Mouse (Mus musculus): Measurements from ENCODE around the gene Cyth1.

DNA sequence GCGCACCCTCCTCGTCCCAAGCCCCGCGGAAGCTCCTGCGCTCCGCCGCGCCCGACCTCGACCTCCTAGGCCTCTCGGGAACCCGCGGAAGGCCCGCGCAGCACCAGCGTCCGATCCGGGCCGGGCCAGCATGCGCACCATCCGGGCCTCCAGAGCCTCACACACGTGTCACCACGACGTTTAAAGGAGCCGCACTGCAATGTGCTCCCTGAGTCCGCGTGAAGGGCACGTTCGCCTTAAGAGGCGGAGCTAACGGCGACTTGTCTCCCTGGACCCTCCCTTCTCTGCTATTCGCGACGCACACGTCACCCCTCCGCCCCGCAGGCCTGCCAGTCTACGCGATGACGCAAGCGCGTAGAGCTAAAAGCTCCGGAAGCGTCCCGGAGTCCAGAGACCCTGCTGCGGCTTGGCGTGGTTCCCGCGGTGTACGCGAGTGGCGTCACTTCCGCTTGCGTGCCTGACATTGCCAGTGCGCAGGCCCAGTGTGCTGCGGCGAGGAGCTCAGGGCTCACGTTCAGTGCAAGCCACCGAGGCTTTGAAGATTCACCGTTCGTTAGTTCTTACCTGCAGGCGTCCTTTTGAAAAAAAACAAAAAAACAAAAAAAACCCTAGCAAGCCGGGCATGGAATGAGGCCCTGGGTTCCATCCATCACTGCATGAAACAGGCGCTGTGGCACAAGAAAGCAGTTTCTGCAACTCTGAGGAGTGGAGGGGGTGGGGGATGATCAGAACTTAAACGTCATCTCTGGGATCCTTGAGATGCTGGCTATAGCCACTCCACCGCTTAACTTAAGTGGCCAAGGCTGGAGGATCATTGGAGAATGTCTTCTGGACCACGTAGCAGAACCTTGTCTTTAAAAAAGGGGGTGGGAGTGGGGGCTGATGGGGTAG is 41.9 kb upstream of the Cyth1 start, which contains the start of gene Usp36:
- TF ChIP-seq CTCF (IDR thresholded peaks at IDR 0.05) (no peak; the same call in 1 of the 2 replicates), POLR2A (IDR thresholded peaks at IDR 0.05; ENCODE audit: insufficient read depth, low read depth, low read length) (peak; percentile 98)
